Mouse (Mus musculus) neutrophil, adult 83 days (primary cell): Measurements from ENCODE around the gene Ppp5c. TPM values are rescaled to one million over a fixed set of nuclear protein-coding genes. Genes with fewer than 3 reads are reported as not detected.

Experiments
- total RNA-seq, 2 experiments: library from RNA; stranded (reverse); gene quantifications; one replicate each; pipeline ENCODE4 v1.2.4; 2023

The Ppp5c gene
- total RNA-seq, result 10 to 100 TPM; 37.7 to 42.4 TPM

DNA sequence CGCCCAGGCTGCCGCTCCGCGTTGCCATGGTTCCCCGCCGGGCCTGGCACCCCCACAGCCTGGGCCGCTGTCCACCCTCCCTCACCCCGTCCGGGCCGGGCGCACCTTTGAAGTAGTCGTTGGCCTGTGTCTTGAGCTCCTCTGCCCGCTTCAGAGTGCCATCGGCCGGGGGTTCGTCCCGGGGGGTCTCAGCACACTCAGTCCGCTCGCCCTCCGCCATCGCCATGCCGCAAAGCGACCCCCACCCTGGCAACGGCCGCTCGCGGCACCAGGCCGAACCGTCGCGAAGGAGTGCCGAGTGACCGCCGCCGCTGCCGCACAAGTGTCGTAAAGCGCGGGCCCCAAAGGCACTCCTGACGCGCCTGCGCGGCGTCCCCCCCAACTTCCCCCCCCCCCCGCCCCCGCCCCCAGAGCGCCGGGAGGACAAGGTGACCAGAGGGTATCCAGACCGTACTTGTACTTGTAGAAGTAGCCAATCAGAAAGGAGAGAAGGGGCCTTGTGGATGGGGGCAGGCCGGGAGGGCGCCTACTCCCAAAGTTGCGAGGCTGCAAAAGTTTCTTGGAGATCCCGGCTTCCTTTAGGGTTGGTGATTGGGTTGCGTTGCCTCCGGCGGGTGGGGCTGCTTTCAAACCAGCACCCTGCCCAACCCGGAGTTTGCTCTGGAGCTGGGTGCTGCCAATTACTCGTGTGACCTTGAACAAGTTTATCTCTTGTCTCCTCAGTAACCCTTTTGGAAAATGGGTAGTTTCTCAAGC lies at the start of gene Ppp5c:
Gene Ppp5c, minus strand, starts transcription at position 337 of the 756 bp plus-strand sequence.

DNA sequence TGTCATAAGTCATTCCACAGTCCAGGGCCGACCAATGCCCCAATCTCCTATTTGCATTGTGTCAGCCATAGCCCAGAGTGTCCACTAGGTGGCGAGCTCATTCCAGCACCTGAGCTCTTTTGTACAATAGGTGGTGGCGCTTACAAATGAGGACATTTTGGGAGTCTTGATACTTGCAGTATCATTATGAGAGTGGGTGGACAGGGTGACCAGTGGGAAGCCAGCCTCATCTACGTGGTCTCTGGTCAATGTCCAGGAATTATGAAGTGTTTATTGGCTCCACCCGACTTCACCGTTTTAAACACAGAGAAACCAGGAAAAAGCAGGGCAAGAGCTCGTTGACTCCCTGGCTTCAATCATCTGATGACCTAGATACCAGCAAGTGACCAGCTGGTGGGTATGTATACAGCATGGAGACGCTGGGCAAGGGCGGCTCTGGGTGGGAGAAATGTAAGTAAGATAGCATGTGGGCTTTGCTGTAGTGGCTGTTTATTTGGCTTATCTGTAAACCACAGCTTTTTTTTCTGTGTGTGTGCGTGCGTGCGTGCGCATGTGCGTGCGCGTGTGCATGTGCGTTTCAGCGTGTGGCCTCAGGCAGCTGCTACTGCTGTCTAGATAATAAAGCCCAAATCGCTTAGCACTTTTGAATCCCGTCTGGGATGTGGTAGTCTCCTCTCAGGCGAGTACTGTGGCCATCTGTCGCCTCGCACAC lies 46.3 kb upstream of the Ppp5c start, which contains the start of gene Psg16:
Gene Psg16, plus strand, starts transcription at position 137 of the 712 bp plus-strand sequence.

DNA sequence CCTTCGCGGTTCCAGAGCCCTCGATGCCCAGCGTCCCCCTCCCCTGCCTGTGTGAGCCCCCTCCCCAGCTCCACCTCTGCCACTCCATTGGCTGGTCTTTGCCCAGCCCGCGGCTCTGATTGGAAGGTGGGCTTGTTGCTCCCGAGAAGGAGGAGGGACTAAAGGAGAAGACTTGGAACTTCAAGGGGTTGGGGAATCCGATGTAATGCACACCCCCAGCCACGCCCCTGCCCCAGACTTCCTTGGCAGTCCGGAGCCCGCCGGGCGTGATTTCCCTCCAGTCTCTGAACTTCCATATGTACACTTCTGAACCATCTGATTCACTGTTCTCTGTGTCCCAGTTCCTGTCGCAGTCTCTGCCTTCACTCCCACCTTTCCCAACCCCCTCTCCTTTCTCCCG lies 34.7 kb upstream of the Ppp5c start, which contains the start of gene Hif3a:
Gene Hif3a, minus strand, starts transcription at position 39 of the 400 bp plus-strand sequence.

DNA sequence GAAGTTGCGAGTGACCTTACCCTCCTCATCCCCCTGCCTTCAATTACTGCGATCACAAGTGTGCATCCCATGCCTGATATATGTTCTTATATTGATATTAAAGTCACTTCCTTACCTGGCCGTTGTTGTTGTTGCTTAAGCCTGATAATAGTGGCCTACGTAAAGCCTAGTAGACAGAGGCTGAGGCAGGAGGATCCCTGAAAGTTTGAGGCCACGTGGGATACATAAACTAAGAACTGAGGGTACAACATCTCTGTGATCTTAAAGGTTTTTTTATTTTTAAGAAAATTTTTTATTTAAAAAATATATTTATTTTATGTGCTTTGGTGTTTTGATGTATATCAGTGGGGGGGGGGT lies 35.3 kb downstream of the Ppp5c start, which contains the start of gene Ccdc8:
Gene Ccdc8, plus strand, starts transcription at position 258 of the 357 bp plus-strand sequence.

DNA sequence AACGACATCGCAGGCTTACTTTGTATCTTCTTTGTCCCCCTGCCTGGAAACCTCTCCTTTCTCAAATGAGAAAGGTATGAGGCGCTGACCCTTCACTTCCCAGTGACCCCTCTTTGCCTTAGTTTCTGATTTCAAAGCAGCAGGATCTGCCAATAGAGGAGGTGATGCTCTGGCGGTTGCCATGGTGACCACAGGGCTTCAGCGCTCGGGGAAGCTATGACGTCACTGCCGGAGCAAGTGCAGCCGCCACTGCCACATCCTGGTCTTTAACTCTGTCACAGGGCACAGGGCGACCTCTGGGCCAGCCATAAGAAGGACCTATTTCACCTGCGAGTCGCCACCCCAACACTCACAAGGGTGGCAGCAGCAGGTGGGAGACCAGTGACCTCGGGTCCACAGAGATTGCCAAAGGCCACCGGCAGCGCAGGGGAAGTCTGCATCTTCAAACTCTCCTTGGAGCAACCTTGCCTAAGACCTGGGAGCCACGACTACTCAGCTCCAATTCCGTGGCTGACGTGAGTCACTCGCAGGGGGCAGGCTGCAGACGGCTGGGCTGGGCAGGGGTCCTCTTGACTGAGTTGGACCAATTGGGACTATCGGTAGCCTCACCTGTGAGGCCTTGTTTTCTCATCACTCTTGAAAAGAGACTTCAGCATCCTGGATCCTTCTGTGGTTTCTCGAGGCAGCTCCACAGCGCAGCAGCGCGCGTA lies 44.7 kb downstream of the Ppp5c start, which contains the start of gene Gm42372:
Gene Gm42372, plus strand, starts transcription at position 228 of the 710 bp plus-strand sequence.

DNA sequence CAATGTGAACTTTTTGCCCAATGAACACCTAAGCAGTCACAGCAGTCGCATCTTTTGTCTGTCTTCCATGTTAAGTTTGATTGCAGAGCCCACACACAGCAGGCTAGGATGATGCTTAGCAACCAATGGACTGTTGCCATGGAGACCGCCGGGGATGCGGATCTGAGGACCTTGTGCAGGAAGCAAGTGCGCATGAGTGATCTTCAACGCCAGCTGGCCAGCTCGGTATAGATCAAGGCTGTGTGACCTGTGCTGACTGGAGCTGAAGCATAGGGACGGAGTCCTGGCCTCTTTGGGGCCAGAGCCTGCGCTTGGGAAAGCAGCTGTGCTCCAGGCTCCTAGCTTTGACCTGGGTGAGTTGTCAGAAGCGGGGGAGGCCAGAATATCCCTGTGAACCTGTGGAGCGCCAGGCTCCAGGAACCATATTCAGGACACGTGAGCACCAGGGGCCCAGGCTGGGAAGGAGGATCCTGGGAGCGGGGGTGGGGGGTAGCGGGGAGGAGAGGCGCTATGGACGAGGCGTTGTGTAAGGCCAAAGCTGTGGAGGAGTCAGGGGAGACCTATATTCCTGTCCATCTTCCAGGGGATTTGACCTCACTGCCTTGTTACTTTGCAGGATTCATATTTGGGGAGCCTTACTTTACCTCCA lies 68.1 kb downstream of the Ppp5c start, which contains the start of gene Pnmal1:
Gene Pnmal1, plus strand, starts transcription at position 141 of the 649 bp plus-strand sequence.

Other genes with a start within 250 kb of the Ppp5c start
- 10 to 100 TPM; 42.6 to 47.9 TPM for gene Slc1a5, start 246.6 kb downstream of the Ppp5c start, total RNA-seq
- gene Strn4, start 212.0 kb downstream of the Ppp5c start, total RNA-seq, result 10 to 100 TPM; 75.2 to 78.0 TPM
- 10 to 100 TPM; 12.4 to 13.8 TPM for gene Fkrp, start 211.2 kb downstream of the Ppp5c start, total RNA-seq
- gene Prkd2, start 185.0 kb downstream of the Ppp5c start, total RNA-seq, result 10 to 100 TPM; 43.2 to 52.6 TPM
- under 1 TPM in 1 of 2 experiments, not detected in 1; 0.11 TPM for gene Dact3, start 152.6 kb downstream of the Ppp5c start, total RNA-seq
- gene Gng8, start 136.1 kb downstream of the Ppp5c start, total RNA-seq, result not detected
- gene Ptgir, start 121.4 kb downstream of the Ppp5c start, total RNA-seq, result 10 to 100 TPM; 29.6 to 30.3 TPM
- gene Calm3, start 103.8 kb downstream of the Ppp5c start, total RNA-seq, result 100 to 1,000 TPM; 224 to 233 TPM
- gene Pnmal2, start 83.2 kb downstream of the Ppp5c start, total RNA-seq, result under 1 TPM in 1 of 2 experiments, not detected in 1; 0.13 TPM
- not detected for gene Pnmal1, start 68.2 kb downstream of the Ppp5c start, total RNA-seq
- under 1 TPM; 0.07 to 0.11 TPM for gene Gm42372, start 44.8 kb downstream of the Ppp5c start, total RNA-seq
- gene Ccdc8, start 35.2 kb downstream of the Ppp5c start, total RNA-seq, result under 1 TPM; 0.09 to 0.18 TPM
- 1 to 10 TPM in 1 of 2 experiments, under 1 TPM in 1; 0.42 to 1.3 TPM for gene Hif3a, start 34.5 kb upstream of the Ppp5c start, total RNA-seq
- under 1 TPM; 0.20 TPM for gene Psg16, start 46.1 kb upstream of the Ppp5c start, total RNA-seq
- gene Ceacam3, start 122.4 kb upstream of the Ppp5c start, total RNA-seq, result not detected
- gene Psg29, start 175.6 kb upstream of the Ppp5c start, total RNA-seq, result not detected